Mouse (Mus musculus) heart, postnatal 0 days (tissue): ENCODE data around the gene 4930432K21Rik. TPM values are rescaled to one million over a fixed set of nuclear protein-coding genes. Genes with fewer than 3 reads are reported as not detected.

Experiments used
- ATAC-seq: fragments of 200-750 bp; cut with Nextera tagmentation; 2 replicates; pipeline ENCODE4 v1.8.0; 2017; ENCODE audit warnings: low read depth, moderate number of reproducible peaks, moderate library complexity; ENCODE audit not compliant: insufficient read depth
- DNase-seq: peaks from one replicate; pipeline ENCODE4 v3.0.0-alpha.2; 2016; ENCODE audit warnings: low spot score
- H3K27ac ChIP-seq: fragments of 300-500 bp; sonication (generic); 2 replicates; pipeline ENCODE4 v1.5.1; 2014; ENCODE audit warnings: low read depth, mild to moderate bottlenecking
- H3K27me3 ChIP-seq: fragments of 300-500 bp; sonication (generic); 2 replicates; pipeline ENCODE4 v1.6.1; 2014; ENCODE audit warnings: low read length, mixed read lengths; ENCODE audit not compliant: control insufficient read depth, insufficient read depth
- H3K36me3 ChIP-seq: fragments of 300-500 bp; sonication (generic); replicated peaks from 2 replicates; pipeline ENCODE4 v1.6.1; 2014; ENCODE audit warnings: low read length, mixed read lengths; ENCODE audit not compliant: control insufficient read depth, insufficient read depth
- H3K4me1 ChIP-seq: fragments of 300-500 bp; sonication (generic); 2 replicates; pipeline ENCODE4 v1.6.1; 2014; ENCODE audit warnings: antibody characterized with exemption; ENCODE audit not compliant: control insufficient read depth, insufficient read depth
- H3K4me2 ChIP-seq: fragments of 300-500 bp; sonication (generic); 2 replicates; pipeline ENCODE4 v1.6.1; 2014; ENCODE audit warnings: low read depth, mild to moderate bottlenecking, low read length, moderate library complexity
- H3K4me3 ChIP-seq: fragments of 300-500 bp; sonication (generic); 2 replicates; pipeline ENCODE4 v1.5.1; 2014; ENCODE audit warnings: low read depth, low read length
- H3K9ac ChIP-seq: fragments of 300-500 bp; sonication (generic); replicated peaks from 2 replicates; pipeline ENCODE4 v1.6.1; 2014; ENCODE audit warnings: low read depth, low read length, mixed read lengths
- H3K9me3 ChIP-seq: fragments of 300-500 bp; sonication (generic); replicated peaks from 2 replicates; pipeline ENCODE4 v1.6.1; 2016; ENCODE audit warnings: low read length; ENCODE audit not compliant: control insufficient read depth
- CTCF ChIP-seq: IDR thresholded peaks from 2 replicates; pipeline ENCODE4 v1.5.1; 2016; ENCODE audit warnings: antibody characterized with exemption, control low read depth, low read depth
- EP300 ChIP-seq: IDR thresholded peaks from 2 replicates; pipeline ENCODE4 v1.6.1; 2016; ENCODE audit warnings: antibody characterized with exemption, low read depth
- WGBS: fragments of 180-500 bp; shearing (Covaris S2); extraction: QIAGEN DNeasy Blood & Tissue Kit; methylation state at CpG from one replicate; pipeline ENCODE4 v1.1.7; 2014; 5-methylcytosine and 5-hydroxymethylcytosine counted together
- polyA plus RNA-seq: library from polyadenylated mRNA; unstranded; fragments of >200 nt; fragmentation: Nextera tagmentation; extraction: Ambion mirVana; gene quantifications from 2 replicates; pipeline ENCODE4 v1.2.1, GENCODE M21; 2015
- total RNA-seq: library from RNA; depleted of rRNA; stranded (reverse); fragments of >200 nt; gene quantifications from 2 replicates; pipeline ENCODE4 v1.2.3, GENCODE M21; 2014; ENCODE audit warnings: low replicate concordance

4930432K21Rik gene
- total and polyA plus RNA-seq, 2 experiments from 2014 or later = 0.48 TPM; not detected in 1

GRCm38 (mm10) chr8:84200126-84200555 lies 52.3 kb downstream of the 4930432K21Rik start:
- no peak for ATAC-seq
- H3K27me3 ChIP-seq = no peaks in the 10 kb centered on the region
- H3K9ac ChIP-seq = peak overlapping the region; percentile 90; the same call in 1 of the 2 replicates
- peaks cover 6% of the 10 kb centered on the region for H3K36me3 ChIP-seq
- H3K4me3 ChIP-seq = peak overlapping the region; percentile 79
- peak overlapping the region; percentile 99 for H3K27ac ChIP-seq
- H3K4me1 ChIP-seq = peaks cover 41% of the 10 kb centered on the region
- 22% methylated on average over 8 of the region's 8 CpGs for WGBS
- H3K4me2 ChIP-seq = peak overlapping the region; percentile 85
- no peaks in the 10 kb centered on the region for H3K9me3 ChIP-seq
- TF ChIP-seq CTCF = no peak
- TF ChIP-seq EP300 = no peak
- no peak for DNase-seq

- WGBS = 2% methylated on average over 50 of the region's 70 CpGs
- peaks cover 41% of the 10 kb centered on the region for H3K4me1 ChIP-seq
These were observed 53.1 kb downstream of the 4930432K21Rik start for GRCm38 (mm10) chr8:84200652-84201544.

DNA sequence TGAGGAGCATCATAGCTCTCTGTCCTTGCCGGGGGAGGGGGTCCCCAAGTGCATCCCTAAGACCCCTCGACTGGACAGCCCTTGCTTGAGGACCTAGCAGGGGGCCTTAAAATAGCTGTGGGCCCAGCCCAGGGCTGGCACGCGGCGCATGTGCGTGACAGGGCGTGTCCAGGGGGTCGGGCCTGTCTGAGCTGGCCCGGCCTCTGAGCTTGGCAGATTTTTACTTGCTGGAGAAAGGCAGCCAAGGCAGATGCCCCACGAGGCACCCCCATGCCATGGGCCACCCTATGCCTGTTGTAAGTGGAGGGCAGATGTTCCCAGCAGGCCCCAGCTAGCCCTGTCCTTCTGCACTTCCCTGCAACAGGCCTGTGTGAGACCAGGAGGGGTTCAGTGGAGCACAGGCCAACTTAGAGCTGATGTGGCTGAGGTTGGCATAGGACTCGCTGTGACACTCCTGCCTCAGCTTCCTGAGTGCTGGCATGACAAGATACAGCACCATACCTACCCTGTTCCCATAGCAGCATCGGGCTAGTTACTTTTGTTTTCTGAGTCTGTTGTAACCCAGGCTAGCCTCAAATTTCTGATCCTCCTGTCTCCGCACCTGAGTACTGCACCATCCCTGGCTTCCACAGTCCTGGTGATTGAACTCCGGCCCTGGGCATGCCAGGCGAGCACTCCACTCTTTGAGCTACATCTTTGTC lies 53.9 kb downstream of the 4930432K21Rik start:
- Histone ChIP-seq H3K27ac (peak overlapping the region; percentile 99), H3K4me1 (peaks cover 41% of the 10 kb centered on the region), H3K9me3 (no peaks in the 10 kb centered on the region), H3K27me3 (no peaks in the 10 kb centered on the region), H3K4me2 (peak overlapping the region; percentile 85), H3K4me3 (peak overlapping the region; percentile 79), H3K9ac (peak overlapping the region; percentile 90), H3K36me3 (peaks cover 18% of the 10 kb centered on the region)
- TF ChIP-seq EP300 (no peak; the same call in 1 of the 2 replicates), CTCF (no peak)
- DNase-seq (peak; percentile 71), ATAC-seq (peak; percentile 20)
- WGBS = 25% methylated on average over 15 of the region's 15 CpGs

More at GRCm38 (mm10) chr8:84200652-84201544, 53.1 kb downstream of the 4930432K21Rik start:
- Histone ChIP-seq H3K27me3 (no peaks in the 10 kb centered on the region), H3K9ac (peak overlapping the region; percentile 90), H3K36me3 (peaks cover 13% of the 10 kb centered on the region), H3K4me3 (peak overlapping the region; percentile 79), H3K4me2 (peak overlapping the region; percentile 85), H3K27ac (peak overlapping the region; percentile 99), H3K9me3 (no peaks in the 10 kb centered on the region)
- ATAC-seq (peak; percentile 11), DNase-seq (peak; percentile 67)
- TF ChIP-seq EP300 (no peak; the same call in 1 of the 2 replicates), CTCF (no peak)

DNA sequence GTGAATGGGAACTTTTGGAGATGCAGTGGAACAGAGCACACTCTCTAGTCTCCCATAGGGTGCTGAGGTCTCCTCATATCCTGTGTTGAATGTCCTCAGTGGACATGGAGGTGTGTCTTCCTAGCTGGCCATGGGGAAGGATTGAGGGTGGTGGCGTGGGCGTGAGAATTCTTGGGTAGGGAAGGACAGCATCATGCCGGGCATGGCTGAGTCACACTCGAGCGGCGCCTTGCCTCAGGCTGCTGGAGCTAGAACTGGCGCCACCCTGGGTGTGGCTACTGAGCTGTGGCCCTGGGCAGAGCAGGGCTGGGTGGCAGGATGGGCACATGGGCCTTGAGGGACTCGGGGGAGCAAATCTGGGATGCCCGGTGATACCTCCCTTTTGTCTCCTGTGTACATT lies 54.6 kb downstream of the 4930432K21Rik start:
- no peaks in the 10 kb centered on the region for H3K27me3 ChIP-seq
- peaks cover 45% of the 10 kb centered on the region for H3K4me1 ChIP-seq
- H3K9ac ChIP-seq = peak overlapping the region; percentile 90
- no peaks in the 10 kb centered on the region for H3K9me3 ChIP-seq
- ATAC-seq (no peak), DNase-seq (no peak)
- H3K4me3 ChIP-seq = peak overlapping the region; percentile 79
- WGBS = 43% methylated on average over 9 of the region's 9 CpGs
- TF ChIP-seq EP300 (peak; percentile 30; the same call in 1 of the 2 replicates), CTCF (no peak)
- H3K36me3 ChIP-seq = peaks cover 26% of the 10 kb centered on the region
- H3K27ac ChIP-seq = peak overlapping the region; percentile 99
- peak overlapping the region; percentile 85 for H3K4me2 ChIP-seq
